Mouse (Mus musculus): ENCODE results near the gene Otof.

The Otof gene

DNA sequence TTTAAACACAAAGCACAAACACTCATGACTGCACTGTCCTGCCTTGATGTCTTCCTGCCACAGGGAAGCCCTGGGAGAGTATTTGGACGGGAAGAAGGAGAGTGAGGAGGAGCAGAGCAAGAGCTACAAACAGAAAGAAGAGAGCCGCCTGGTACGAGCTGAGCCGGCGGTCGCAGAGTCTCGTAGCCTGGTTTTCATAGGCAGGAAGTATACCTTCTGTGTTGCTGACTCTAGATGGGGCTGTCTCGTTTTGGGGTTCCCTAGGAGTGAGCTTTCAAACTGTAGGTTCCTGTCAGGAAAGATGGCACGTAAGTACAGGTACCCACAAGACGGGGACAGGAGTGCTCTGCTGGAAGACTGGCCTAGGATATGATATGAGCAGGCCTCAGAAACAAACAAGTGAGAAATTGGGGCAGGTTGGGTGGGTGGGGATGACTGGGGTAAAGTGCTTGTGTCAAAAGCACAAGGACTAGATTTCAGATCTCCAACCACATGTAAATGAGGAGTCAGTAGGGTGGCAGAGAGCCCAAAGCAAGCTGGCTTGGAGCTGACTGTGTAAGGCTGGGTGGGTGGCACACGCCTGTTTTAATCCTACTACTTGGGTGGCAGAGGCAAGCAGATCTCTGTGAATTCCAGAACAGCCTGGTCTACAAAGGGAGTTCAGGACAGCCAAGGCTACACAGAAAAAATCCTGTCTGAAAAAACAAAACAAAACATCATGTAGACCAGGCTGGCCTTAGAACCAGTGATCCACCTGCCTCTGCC, 119.9 kb downstream of the Otof start:
- no peak for DNase-seq (ENCODE audit: low read depth, low spot score)

DNA sequence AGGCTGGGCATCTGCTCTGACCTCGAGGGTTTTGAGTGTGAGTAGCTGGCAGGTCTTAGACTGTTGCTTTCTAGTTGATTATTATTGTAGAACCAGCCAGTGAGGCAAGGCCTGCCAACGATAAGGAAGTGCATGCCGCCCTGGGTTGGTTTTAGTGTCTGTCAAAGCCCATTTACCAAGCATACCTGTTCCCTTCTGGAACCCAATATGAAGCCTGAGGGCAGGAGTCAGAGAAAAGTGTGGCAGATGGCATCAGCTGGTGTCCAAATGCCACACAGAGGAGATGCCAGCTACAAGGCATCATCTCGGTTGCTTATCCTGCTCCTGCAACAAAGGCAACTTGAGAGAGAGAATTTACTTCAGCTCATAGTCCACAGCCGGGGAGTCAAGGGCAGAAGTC, 120.9 kb downstream of the Otof start:
- no peak for DNase-seq (ENCODE audit: low read depth, low spot score)

Measured in ES-CJ7 (cell line).